Mouse (Mus musculus) stomach, embryonic 16.5 days (tissue): ENCODE measurements around the gene Gabarap. TPM values are rescaled to one million over a fixed set of nuclear protein-coding genes. Genes with fewer than 3 reads are reported as not detected.

Experiments
- ATAC-seq: fragments of 200-750 bp; cut with Nextera tagmentation; 2 replicates; pipeline ENCODE4 v1.8.0; 2017; ENCODE audit warnings: moderate number of reproducible peaks, moderate TSS enrichment; ENCODE audit not compliant: insufficient read depth, low FRiP score
- H3K27ac ChIP-seq: fragments of 300-500 bp; sonication (generic); 2 replicates; pipeline ENCODE4 v1.5.1; 2014; ENCODE audit warnings: low read length
- H3K27me3 ChIP-seq: fragments of 300-500 bp; sonication (generic); 2 replicates; pipeline ENCODE4 v1.6.1; 2014; ENCODE audit warnings: low read length, control low read depth, mixed read lengths; ENCODE audit not compliant: control insufficient read depth, insufficient read depth
- H3K36me3 ChIP-seq: fragments of 300-500 bp; sonication (generic); 2 replicates; pipeline ENCODE4 v1.6.1; 2014; ENCODE audit warnings: low read length; ENCODE audit not compliant: control insufficient read depth, insufficient read depth
- H3K4me1 ChIP-seq: fragments of 300-500 bp; sonication (generic); 2 replicates; pipeline ENCODE4 v1.6.1; 2014; ENCODE audit warnings: low read length, control low read depth, mixed read lengths; ENCODE audit not compliant: control insufficient read depth, insufficient read depth
- H3K4me2 ChIP-seq: fragments of 300-500 bp; sonication (generic); 2 replicates; pipeline ENCODE4 v1.6.1; 2014; ENCODE audit warnings: low read depth, low read length, mixed read lengths
- H3K4me3 ChIP-seq: fragments of 300-500 bp; sonication (generic); replicated peaks from 2 replicates; pipeline ENCODE4 v1.5.1; 2014; ENCODE audit warnings: mild to moderate bottlenecking, low read length
- H3K9ac ChIP-seq: fragments of 300-500 bp; sonication (generic); 2 replicates; pipeline ENCODE4 v1.6.1; 2014; ENCODE audit warnings: low read length
- H3K9me3 ChIP-seq: fragments of 300-500 bp; sonication (generic); replicated peaks from 2 replicates; pipeline ENCODE4 v1.6.1; 2016; ENCODE audit warnings: low read length, control low read depth; ENCODE audit not compliant: control insufficient read depth
- WGBS: fragments of 180-500 bp; shearing (Covaris S2); extraction: QIAGEN DNeasy Blood & Tissue Kit; methylation state at CpG from one replicate; pipeline ENCODE4 v1.1.7; 2014; 5-methylcytosine and 5-hydroxymethylcytosine counted together
- polyA plus RNA-seq: library from polyadenylated mRNA; unstranded; fragments of >200 nt; fragmentation: Nextera tagmentation; extraction: Ambion mirVana; gene quantifications from 2 replicates; pipeline ENCODE4 v1.2.1, GENCODE M21; 2015

Gene Gabarap
- polyA plus RNA-seq, 1 experiment from 2014 or later, result 494 TPM

- H3K4me2 ChIP-seq, result peak overlapping the region; percentile 57
- WGBS, result 2% methylated on average over 59 of the region's 59 CpGs
- no peaks in the 10 kb centered on the region for H3K9me3 ChIP-seq
- H3K9ac ChIP-seq, result peak overlapping the region; percentile 79
- no peaks in the 10 kb centered on the region for H3K4me1 ChIP-seq
- ATAC-seq, result peak; percentile 78
- peak overlapping the region; percentile 57 for H3K4me3 ChIP-seq
- H3K27ac ChIP-seq, result peak overlapping the region; percentile 92
- no peaks in the 10 kb centered on the region for H3K36me3 ChIP-seq
- peaks cover 39% of the 10 kb centered on the region for H3K27me3 ChIP-seq
Observed at GRCm38 (mm10) chr11:69966006-69966859, 24.7 kb upstream of the Gabarap start.

GRCm38 (mm10) chr11:69966860-69967517 lies 24.0 kb upstream of the Gabarap start:
- Histone ChIP-seq H3K4me1 (no peaks in the 10 kb centered on the region), H3K9me3 (no peaks in the 10 kb centered on the region), H3K4me2 (peak overlapping the region; percentile 57), H3K27me3 (peaks cover 39% of the 10 kb centered on the region), H3K27ac (peak overlapping the region; percentile 92), H3K9ac (peak overlapping the region; percentile 79), H3K36me3 (no peaks in the 10 kb centered on the region), H3K4me3 (peak overlapping the region; percentile 57)
- no peak for ATAC-seq
- 36% methylated on average over 17 of the region's 17 CpGs for WGBS

- no peak overlapping the region for H3K27ac ChIP-seq
- no peaks in the 10 kb centered on the region for H3K9me3 ChIP-seq
- ATAC-seq, result no peak
- H3K4me1 ChIP-seq, result no peaks in the 10 kb centered on the region
- 0 out of 2 replicates have a peak, but pooled peaks cover 2% of the 10 kb centered on the region for H3K36me3 ChIP-seq
- no peak overlapping the region for H3K4me3 ChIP-seq
- no peak overlapping the region for H3K4me2 ChIP-seq
- no peak overlapping the region for H3K9ac ChIP-seq
- peaks cover 27% of the 10 kb centered on the region for H3K27me3 ChIP-seq
- WGBS, result 70% methylated on average over 4 of the region's 4 CpGs
Observed at GRCm38 (mm10) chr11:69968793-69969192, 22.1 kb upstream of the Gabarap start.

GRCm38 (mm10) chr11:69970222-69970621 lies 20.7 kb upstream of the Gabarap start:
- ATAC-seq, result no peak
- no peak overlapping the region for H3K9ac ChIP-seq
- WGBS, result 63% methylated on average over 6 of the region's 6 CpGs
- no peak overlapping the region for H3K4me3 ChIP-seq
- peaks cover 14% of the 10 kb centered on the region for H3K27me3 ChIP-seq
- no peak overlapping the region for H3K27ac ChIP-seq
- no peak overlapping the region for H3K4me2 ChIP-seq
- no peaks in the 10 kb centered on the region for H3K4me1 ChIP-seq
- H3K36me3 ChIP-seq, result peaks cover 11% of the 10 kb centered on the region
- H3K9me3 ChIP-seq, result no peaks in the 10 kb centered on the region

GRCm38 (mm10) chr11:69970775-69971174 lies 20.2 kb upstream of the Gabarap start:
- H3K9ac ChIP-seq, result no peak overlapping the region
- H3K4me3 ChIP-seq, result no peak overlapping the region
- peaks cover 11% of the 10 kb centered on the region for H3K36me3 ChIP-seq
- H3K4me2 ChIP-seq, result no peak overlapping the region
- no peaks in the 10 kb centered on the region for H3K4me1 ChIP-seq
- H3K27ac ChIP-seq, result no peak overlapping the region
- peaks cover 10% of the 10 kb centered on the region for H3K27me3 ChIP-seq
- WGBS, result 59% methylated on average over 3 of the region's 3 CpGs
- ATAC-seq, result no peak
- H3K9me3 ChIP-seq, result no peaks in the 10 kb centered on the region

- WGBS, result 95% methylated on average over 2 of the region's 2 CpGs
- Histone ChIP-seq H3K36me3 (peaks cover 11% of the 10 kb centered on the region), H3K4me2 (no peak overlapping the region), H3K9ac (no peak overlapping the region), H3K4me3 (no peak overlapping the region), H3K27me3 (no peaks in the 10 kb centered on the region), H3K9me3 (no peaks in the 10 kb centered on the region), H3K27ac (no peak overlapping the region), H3K4me1 (peaks cover 3% of the 10 kb centered on the region; the same call in 1 of the 2 replicates)
- ATAC-seq, result no peak
Observed at GRCm38 (mm10) chr11:69974907-69975306, 16.0 kb upstream of the Gabarap start.

GRCm38 (mm10) chr11:69976271-69976670 lies 14.7 kb upstream of the Gabarap start:
- H3K9me3 ChIP-seq, result no peaks in the 10 kb centered on the region
- no peaks in the 10 kb centered on the region for H3K27me3 ChIP-seq
- H3K4me3 ChIP-seq, result no peak overlapping the region
- peaks cover 3% of the 10 kb centered on the region; the same call in 1 of the 2 replicates for H3K4me1 ChIP-seq
- H3K9ac ChIP-seq, result no peak overlapping the region
- H3K36me3 ChIP-seq, result peaks cover 11% of the 10 kb centered on the region
- H3K27ac ChIP-seq, result no peak overlapping the region
- no peak for ATAC-seq
- 77% methylated on average over 4 of the region's 4 CpGs for WGBS
- H3K4me2 ChIP-seq, result no peak overlapping the region

GRCm38 (mm10) chr11:69979827-69980195 lies 11.1 kb upstream of the Gabarap start:
- H3K4me2 ChIP-seq, result peak overlapping the region; percentile 63
- H3K36me3 ChIP-seq, result peaks cover 9% of the 10 kb centered on the region
- H3K9ac ChIP-seq, result peak overlapping the region; percentile 81
- peak overlapping the region; percentile 94 for H3K4me3 ChIP-seq
- no peak for ATAC-seq
- WGBS, result 2% methylated on average over 16 of the region's 16 CpGs
- no peaks in the 10 kb centered on the region for H3K9me3 ChIP-seq
- H3K4me1 ChIP-seq, result peaks cover 16% of the 10 kb centered on the region
- H3K27me3 ChIP-seq, result no peaks in the 10 kb centered on the region
- H3K27ac ChIP-seq, result peak overlapping the region; percentile 99
